Mouse (Mus musculus) lung, postnatal 0 days (tissue): Measurements from ENCODE around the gene Hoxa5. TPM values are rescaled to one million over a fixed set of nuclear protein-coding genes. Genes with fewer than 3 reads are reported as not detected.
A peak's percentile ranks its signal among the peaks of the same experiment; 100 is the strongest.

Experiments
- ATAC-seq: fragments of 200-750 bp; cut with Nextera tagmentation; 2 replicates; pipeline ENCODE4 v1.8.0; 2017; ENCODE audit warnings: moderate library complexity
- DNase-seq: peaks from one replicate; pipeline ENCODE4 v3.0.0-alpha.2; 2016; ENCODE audit warnings: low spot score
- H3K27ac ChIP-seq: fragments of 300-500 bp; sonication (generic); 2 replicates; pipeline ENCODE4 v1.5.1; 2014; ENCODE audit warnings: antibody characterized with exemption, mild to moderate bottlenecking, low read length, mixed read lengths
- H3K27me3 ChIP-seq: fragments of 300-500 bp; sonication (generic); replicated peaks from 2 replicates; pipeline ENCODE4 v1.6.1; 2014; ENCODE audit warnings: low read length, mixed read lengths; ENCODE audit not compliant: insufficient read depth
- H3K36me3 ChIP-seq: fragments of 300-500 bp; sonication (generic); 2 replicates; pipeline ENCODE4 v1.6.1; 2014; ENCODE audit warnings: low read length, mixed read lengths; ENCODE audit not compliant: insufficient read depth
- H3K4me1 ChIP-seq: fragments of 300-500 bp; sonication (generic); 2 replicates; pipeline ENCODE4 v1.6.1; 2014; ENCODE audit warnings: antibody characterized with exemption, low read depth, low read length, mixed read lengths; ENCODE audit not compliant: insufficient read depth
- H3K4me2 ChIP-seq: fragments of 300-500 bp; sonication (generic); replicated peaks from 2 replicates; pipeline ENCODE4 v1.6.1; 2014; ENCODE audit warnings: low read depth, mild to moderate bottlenecking, low read length, moderate library complexity, mixed read lengths
- H3K4me3 ChIP-seq: fragments of 300-500 bp; sonication (generic); 2 replicates; pipeline ENCODE4 v1.5.1; 2014; ENCODE audit warnings: low read depth, low read length
- H3K9ac ChIP-seq: fragments of 300-500 bp; sonication (generic); replicated peaks from 2 replicates; pipeline ENCODE4 v1.6.1; 2014; ENCODE audit warnings: low read depth, mild to moderate bottlenecking
- H3K9me3 ChIP-seq: fragments of 300-500 bp; sonication (generic); 2 replicates; pipeline ENCODE4 v1.6.1; 2016; ENCODE audit warnings: low read length, mixed read lengths
- CTCF ChIP-seq: IDR thresholded peaks from 2 replicates; pipeline ENCODE4 v1.5.1; 2016; ENCODE audit warnings: antibody characterized with exemption, mild to moderate bottlenecking
- EP300 ChIP-seq: IDR thresholded peaks from 2 replicates; pipeline ENCODE4 v1.6.1; 2016; ENCODE audit warnings: antibody characterized with exemption, mild to moderate bottlenecking, control low read depth
- WGBS: fragments of 180-500 bp; shearing (Covaris S2); extraction: QIAGEN DNeasy Blood & Tissue Kit; methylation state at CpG from one replicate; pipeline ENCODE4 v1.1.7; 2014; 5-methylcytosine and 5-hydroxymethylcytosine counted together
- polyA plus RNA-seq: library from polyadenylated mRNA; unstranded; fragments of >200 nt; fragmentation: Nextera tagmentation; extraction: Ambion mirVana; gene quantifications from 2 replicates; pipeline ENCODE4 v1.2.1, GENCODE M21; 2015

Hoxa5 gene
- polyA plus RNA-seq, 1 experiment from 2014 or later, result 40.3 TPM

GRCm38 (mm10) chr6:52208868-52209684 is 4.7 kb upstream of the Hoxa5 start:
- Histone ChIP-seq H3K9me3 (no peaks in the 10 kb centered on the region), H3K4me1 (peaks cover 3% of the 10 kb centered on the region; the same call in 1 of the 2 replicates), H3K27me3 (peaks cover 56% of the 10 kb centered on the region), H3K27ac (peak overlapping the region; percentile 59), H3K9ac (0 out of 2 replicates have a peak overlapping the region, but pooled peaks have one; percentile 27), H3K4me2 (peak overlapping the region; percentile 75), H3K36me3 (no peaks in the 10 kb centered on the region), H3K4me3 (peak overlapping the region; percentile 40)
- TF ChIP-seq CTCF (no peak), EP300 (no peak)
- DNase-seq (no peak), ATAC-seq (no peak)
- WGBS, result 28% methylated on average over 16 of the region's 18 CpGs

- peak within 1 kb of the TSS; percentile 59 for H3K27ac ChIP-seq
- H3K9me3 ChIP-seq, result no peaks in the 10 kb centered on the region
- 4% methylated on average over 45 of the region's 47 CpGs for WGBS
- no peak for ATAC-seq
- peak within 1 kb of the TSS; percentile 40 for H3K4me3 ChIP-seq
- H3K4me1 ChIP-seq, result peaks cover 3% of the 10 kb centered on the region; the same call in 1 of the 2 replicates
- DNase-seq, result no peak
- H3K9ac ChIP-seq, result 0 out of 2 replicates have a peak within 1 kb of the TSS, but pooled peaks have one; percentile 27
- peaks cover 53% of the 10 kb centered on the region for H3K27me3 ChIP-seq
- TF ChIP-seq EP300 (no peak), CTCF (no peak)
- H3K4me2 ChIP-seq, result peak within 1 kb of the TSS; percentile 75
- no peaks in the 10 kb centered on the region for H3K36me3 ChIP-seq
These were observed 3.9 kb upstream of the Hoxa5 start, which contains the start of gene Hoxa6 for GRCm38 (mm10) chr6:52208072-52208867. TSS of gene Hoxa6 (minus strand) at chr6:52208722.

- Histone ChIP-seq H3K9ac (no peak overlapping the region), H3K4me2 (peak overlapping the region; percentile 75), H3K4me3 (peak overlapping the region; percentile 1; the same call in 1 of the 2 replicates), H3K4me1 (peaks cover 3% of the 10 kb centered on the region; the same call in 1 of the 2 replicates), H3K27ac (0 out of 2 replicates have a peak overlapping the region, but pooled peaks have one; percentile 59), H3K9me3 (no peaks in the 10 kb centered on the region), H3K27me3 (peaks cover 47% of the 10 kb centered on the region; the same call in 1 of the 2 replicates), H3K36me3 (no peaks in the 10 kb centered on the region)
- ATAC-seq, result no peak
- TF ChIP-seq EP300 (no peak), CTCF (no peak)
- no peak for DNase-seq
These were observed 3.2 kb upstream of the Hoxa5 start for GRCm38 (mm10) chr6:52207684-52207976.

- 34% methylated on average over 4 of the region's 4 CpGs for WGBS
- TF ChIP-seq EP300, result no peak
- TF ChIP-seq CTCF, result no peak
- Histone ChIP-seq H3K27me3 (peaks cover 46% of the 10 kb centered on the region; the same call in 1 of the 2 replicates), H3K4me3 (peak overlapping the region; percentile 1; the same call in 1 of the 2 replicates), H3K9ac (no peak overlapping the region), H3K4me1 (no peaks in the 10 kb centered on the region; the same call in 1 of the 2 replicates), H3K36me3 (no peaks in the 10 kb centered on the region), H3K4me2 (peak overlapping the region; percentile 55), H3K27ac (0 out of 2 replicates have a peak overlapping the region, but pooled peaks have one; percentile 59), H3K9me3 (no peaks in the 10 kb centered on the region)
- DNase-seq, result no peak
- ATAC-seq, result no peak
These were observed 2.7 kb upstream of the Hoxa5 start for GRCm38 (mm10) chr6:52206882-52207683.

- Histone ChIP-seq H3K4me3 (peak overlapping the region; percentile 12; the same call in 1 of the 2 replicates), H3K36me3 (no peaks in the 10 kb centered on the region), H3K27me3 (peaks cover 37% of the 10 kb centered on the region; the same call in 1 of the 2 replicates), H3K9me3 (no peaks in the 10 kb centered on the region), H3K4me2 (peak overlapping the region; percentile 55), H3K27ac (peak overlapping the region; percentile 60), H3K9ac (peak overlapping the region; percentile 26), H3K4me1 (no peaks in the 10 kb centered on the region; the same call in 1 of the 2 replicates)
- ATAC-seq (no peak), DNase-seq (no peak)
- WGBS, result 23% methylated on average over 55 of the region's 55 CpGs
- no peak for TF ChIP-seq CTCF
- no peak for TF ChIP-seq EP300
These were observed 1.5 kb upstream of the Hoxa5 start for GRCm38 (mm10) chr6:52205638-52206621.
